In genomic region chr5:120124881-120125690, GRCm38 (mm10) we compare ENCODE assay signal across 22 mouse cellular contexts. TPM values are rescaled to one million over a fixed set of nuclear protein-coding genes. Genes with fewer than 3 reads are reported as not detected.
DNase-seq lines count a peak whose midpoint lies in the region; ATAC-seq and TF ChIP-seq lines count a peak whose summit lies in the region.
"Had no signal": no experiment of that assay in that cellular context is flagged by ENCODE, and none has a peak within 500 bp of the region (broad histone marks: within the 10 kb centered on the region; RNA-seq: fewer than 3 reads in every experiment).

No protein-coding gene starts in this region.

- no peak overlapping the region for H3K4me2 ChIP-seq in embryonic facial prominence, embryonic 15.5 days (replicated peaks)
- H3K4me2 ChIP-seq: forebrain, embryonic 12.5 days; heart, embryonic 13.5 days; limb, embryonic 13.5 days; liver, embryonic 15.5 days had no signal

- no peaks in the 10 kb centered on the region for H3K27me3 ChIP-seq in embryonic facial prominence, embryonic 15.5 days
- no peaks in the 10 kb centered on the region for H3K27me3 ChIP-seq in embryonic facial prominence, embryonic 10.5 days (replicated peaks; ENCODE audit: low read depth, poor library complexity, severe bottlenecking)
- no peaks in the 10 kb centered on the region for H3K27me3 ChIP-seq in cerebellum, adult 2 months (ENCODE audit: control insufficient read depth, insufficient read depth, low read length)
- H3K27me3 ChIP-seq: forebrain, embryonic 12.5 days; heart, embryonic 13.5 days; limb, embryonic 13.5 days; liver, embryonic 15.5 days; Patski had no signal

- no peak for DNase-seq in embryonic facial prominence, embryonic 10.5 days (ENCODE audit: low spot score)
- peak; percentile 7 to 40 for DNase-seq in kidney, postnatal 36 days
- DNase-seq in kidney, postnatal 25 days: no peak
- peak; percentile 64 to 78 for DNase-seq in thymus, adult 18-20 months
- DNase-seq in thymus, postnatal 4 days: peak; percentile 77
- no peak for DNase-seq in cerebellum, adult 2 months
- no peak for DNase-seq in layer of hippocampus, postnatal 36 days
- DNase-seq: adrenal gland, postnatal 14 days; cerebellum, postnatal 10 days; embryo, embryonic 11 days; gastrocnemius, postnatal 10 days; heart, adult 11 months; kidney, adult 11 months; kidney, postnatal 4 days had no signal

- 0 out of 2 replicates have a peak, but pooled peaks have one; percentile 22 for ATAC-seq in embryonic facial prominence, embryonic 15.5 days (ENCODE audit: insufficient number of reproducible peaks, low FRiP score, low TSS enrichment, low read depth)
- ATAC-seq: midbrain, embryonic 16.5 days; Patski had no signal

- no peaks in the 10 kb centered on the region for H3K9me3 ChIP-seq in embryonic facial prominence, embryonic 15.5 days (replicated peaks)
- 0 out of 2 replicates have a peak, but pooled peaks cover 2% of the 10 kb centered on the region for H3K9me3 ChIP-seq in embryonic facial prominence, embryonic 10.5 days
- H3K9me3 ChIP-seq: forebrain, embryonic 12.5 days; heart, embryonic 13.5 days; limb, embryonic 13.5 days; liver, embryonic 15.5 days had no signal

- no peak overlapping the region for H3K27ac ChIP-seq in embryonic facial prominence, embryonic 15.5 days (replicated peaks)
- H3K27ac ChIP-seq in embryonic facial prominence, embryonic 10.5 days (replicated peaks): no peak overlapping the region
- H3K27ac ChIP-seq in cerebellum, adult 2 months (ENCODE audit: insufficient read depth, low read length): no peak overlapping the region
- H3K27ac ChIP-seq: forebrain, embryonic 12.5 days; heart, embryonic 13.5 days; limb, embryonic 13.5 days; liver, embryonic 15.5 days; stomach, postnatal 0 days had no signal

- peaks cover 98% of the 10 kb centered on the region for H3K36me3 ChIP-seq in embryonic facial prominence, embryonic 15.5 days
- H3K36me3 ChIP-seq in embryonic facial prominence, embryonic 10.5 days (replicated peaks): peaks cover 100% of the 10 kb centered on the region

- no peak overlapping the region for H3K9ac ChIP-seq in embryonic facial prominence, embryonic 15.5 days
- H3K9ac ChIP-seq: forebrain, embryonic 12.5 days; heart, embryonic 13.5 days; limb, embryonic 13.5 days; liver, embryonic 15.5 days had no signal

- WGBS in embryonic facial prominence, embryonic 15.5 days: 76% methylated on average over 16 of the region's 16 CpGs
- 90% methylated on average over 16 of the region's 16 CpGs for WGBS in embryonic facial prominence, embryonic 10.5 days
- WGBS in cerebellum, adult 2 months: 89% methylated on average over 16 of the region's 16 CpGs

- H3K4me1 ChIP-seq in embryonic facial prominence, embryonic 15.5 days: no peaks in the 10 kb centered on the region
- no peaks in the 10 kb centered on the region for H3K4me1 ChIP-seq in embryonic facial prominence, embryonic 10.5 days
- 0 out of 2 replicates have a peak, but pooled peaks cover 4% of the 10 kb centered on the region for H3K4me1 ChIP-seq in cerebellum, adult 2 months (ENCODE audit: control insufficient read depth, insufficient read depth, low read length)
- H3K4me1 ChIP-seq: forebrain, embryonic 12.5 days; heart, embryonic 13.5 days; limb, embryonic 13.5 days had no signal

- TF ChIP-seq CTCF in cerebellum, adult 2 months (IDR thresholded peaks at IDR 0.05; ENCODE audit: borderline replicate concordance, insufficient read depth, low read depth, low read length): no peak

- no peak overlapping the region for H3K4me3 ChIP-seq in embryonic facial prominence, embryonic 15.5 days (replicated peaks)
- no peak overlapping the region for H3K4me3 ChIP-seq in embryonic facial prominence, embryonic 10.5 days
- H3K4me3 ChIP-seq in cerebellum, adult 2 months (replicated peaks; ENCODE audit: insufficient read depth, low read depth, low read length): no peak overlapping the region
- H3K4me3 ChIP-seq: forebrain, embryonic 12.5 days; heart, embryonic 13.5 days; limb, embryonic 13.5 days; liver, embryonic 15.5 days had no signal

- no peak for TF ChIP-seq POLR2A in cerebellum, adult 2 months (IDR thresholded peaks at IDR 0.05; ENCODE audit: borderline replicate concordance, insufficient read depth, low read length)

RNA-seq across cellular contexts. Expression of gene Rbm19, which starts 8.8 kb away (rescaled TPM):
- polyA plus RNA-seq in embryonic facial prominence, embryonic 15.5 days (2015; fragmentation: Nextera tagmentation; extraction: Ambion mirVana): 19.2 and 21.7 TPM in 2 replicates
- 37.5 and 38.5 TPM in 2 replicates for polyA plus RNA-seq in embryonic facial prominence, embryonic 10.5 days (2016; fragmentation: Nextera tagmentation; extraction: Ambion mirVana)
- 13.8 and 15.3 TPM in 2 replicates for polyA plus RNA-seq in cerebellum, adult 2 months (2012; rRNA removed)
- 10 to 100 TPM; 18.7 to 19.2 TPM for total RNA-seq in layer of hippocampus, postnatal 36 days (2021)

Comparison
In these comparisons a context has a peak if more than half of its experiments do, and no peak if none do; other contexts are left out.
1. DNase-seq: peak in kidney, postnatal 36 days (2 of 2), thymus, adult 18-20 months (2 of 2) and thymus, postnatal 4 days (single experiment); none in embryonic facial prominence, embryonic 10.5 days (single experiment), kidney, postnatal 25 days (0 of 2), cerebellum, adult 2 months (0 of 2) and layer of hippocampus, postnatal 36 days (0 of 2).